Comparison of ENCODE assay signal across 11 mouse cellular contexts in the genomic region with DNA sequence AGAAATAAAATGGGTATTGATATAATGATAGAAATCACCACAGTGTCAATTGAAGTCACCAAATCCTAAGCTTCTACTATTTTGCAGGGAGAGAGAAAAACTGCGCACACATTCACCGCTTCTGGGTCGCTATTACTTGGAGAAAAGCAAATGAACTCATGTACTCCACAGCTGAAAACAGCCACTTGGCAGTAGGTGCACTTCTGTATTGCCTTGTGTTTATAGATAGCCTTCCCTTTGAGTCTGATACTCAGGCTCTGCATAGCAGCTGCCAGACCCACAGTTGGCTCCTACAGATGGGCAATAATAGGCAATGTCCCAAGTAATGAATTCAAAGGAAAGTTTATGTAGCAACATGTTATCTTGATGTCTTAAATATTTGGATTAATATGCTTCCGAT. TPM values are rescaled to one million over a fixed set of nuclear protein-coding genes. Genes with fewer than 3 reads are reported as not detected.
DNase-seq lines count a peak whose midpoint lies in the region; ATAC-seq lines count a peak whose summit lies in the region.
"Had no signal": no experiment of that assay in that cellular context is flagged by ENCODE, and none has a peak within 500 bp of the region (broad histone marks: within the 10 kb centered on the region; RNA-seq: fewer than 3 reads in every experiment).

No protein-coding gene starts in this region.

- peaks cover 2% of the 10 kb centered on the region; the same call in 1 of the 2 replicates for H3K27me3 ChIP-seq in lung, embryonic 16.5 days (ENCODE audit: control insufficient read depth, insufficient read depth, low read depth, low read length)
- H3K27me3 ChIP-seq in hindbrain, embryonic 11.5 days (ENCODE audit: control insufficient read depth, insufficient read depth, low read length): no peaks in the 10 kb centered on the region; the same call in 1 of the 2 replicates
- H3K27me3 ChIP-seq in liver, embryonic 13.5 days: peaks cover 34% of the 10 kb centered on the region

- no peak for DNase-seq in lung, postnatal 10 days
- DNase-seq in hindbrain, embryonic 11.5 days (ENCODE audit: low spot score): no peak
- no peak for DNase-seq in liver, embryonic 13.5 days
- no peak for DNase-seq in thymus, postnatal 4 days
- no peak for DNase-seq in testis, postnatal 10 days (ENCODE audit: low spot score)
- no peak for DNase-seq in right cerebral cortex, postnatal 36 days (ENCODE audit: low spot score in 2 of 2)
- DNase-seq: cerebellum, adult 11-12 months had no signal

- H3K27ac ChIP-seq in lung, embryonic 16.5 days (ENCODE audit: low read length): no peak overlapping the region; the same call in 1 of the 2 replicates
- no peak overlapping the region for H3K27ac ChIP-seq in hindbrain, embryonic 11.5 days (ENCODE audit: low read depth, low read length)
- no peak overlapping the region for H3K27ac ChIP-seq in liver, embryonic 13.5 days
- H3K27ac ChIP-seq: gastrocnemius, adult 2 months; liver, embryonic 14.5 days had no signal

- peak overlapping the region; percentile 64 for H3K4me3 ChIP-seq in lung, embryonic 16.5 days (ENCODE audit: low read length)
- peak overlapping the region; percentile 58 for H3K4me3 ChIP-seq in hindbrain, embryonic 11.5 days (ENCODE audit: low read depth, low read length)
- peak overlapping the region; percentile 34; the same call in 1 of the 2 replicates for H3K4me3 ChIP-seq in liver, embryonic 13.5 days (replicated peaks)
- H3K4me3 ChIP-seq: gastrocnemius, adult 2 months had no signal

- ATAC-seq in lung, embryonic 16.5 days (ENCODE audit: low read depth): no peak
- no peak for ATAC-seq in hindbrain, embryonic 11.5 days (ENCODE audit: low FRiP score)
- ATAC-seq in liver, embryonic 13.5 days (ENCODE audit: low read depth): no peak
- ATAC-seq: Patski had no signal

- H3K9me3 ChIP-seq in lung, embryonic 16.5 days (ENCODE audit: control insufficient read depth, low read length): no peaks in the 10 kb centered on the region
- H3K9me3 ChIP-seq in hindbrain, embryonic 11.5 days (ENCODE audit: control insufficient read depth, low read length): no peaks in the 10 kb centered on the region
- H3K9me3 ChIP-seq in liver, embryonic 13.5 days (replicated peaks): no peaks in the 10 kb centered on the region

- peak overlapping the region; percentile 30; the same call in 1 of the 2 replicates for H3K9ac ChIP-seq in lung, embryonic 16.5 days (ENCODE audit: low read length)
- no peak overlapping the region for H3K9ac ChIP-seq in hindbrain, embryonic 11.5 days (ENCODE audit: low read depth, low read length)
- H3K9ac ChIP-seq in liver, embryonic 13.5 days: no peak overlapping the region
- H3K9ac ChIP-seq: liver, embryonic 14.5 days had no signal

- H3K36me3 ChIP-seq in lung, embryonic 16.5 days (ENCODE audit: control insufficient read depth, insufficient read depth, low read length): no peaks in the 10 kb centered on the region
- H3K36me3 ChIP-seq in hindbrain, embryonic 11.5 days (ENCODE audit: control insufficient read depth, insufficient read depth, low read length): no peaks in the 10 kb centered on the region
- no peaks in the 10 kb centered on the region for H3K36me3 ChIP-seq in liver, embryonic 13.5 days

- H3K4me2 ChIP-seq in lung, embryonic 16.5 days (ENCODE audit: low read depth, low read length): peak overlapping the region; percentile 88
- peak overlapping the region; percentile 12; the same call in 1 of the 2 replicates for H3K4me2 ChIP-seq in hindbrain, embryonic 11.5 days (replicated peaks; ENCODE audit: low read depth, low read length)
- no peak overlapping the region for H3K4me2 ChIP-seq in liver, embryonic 13.5 days

- H3K4me1 ChIP-seq in lung, embryonic 16.5 days (replicated peaks; ENCODE audit: control insufficient read depth, insufficient read depth, low read length): no peaks in the 10 kb centered on the region
- no peaks in the 10 kb centered on the region for H3K4me1 ChIP-seq in hindbrain, embryonic 11.5 days (replicated peaks; ENCODE audit: control insufficient read depth, insufficient read depth, low read length)
- no peaks in the 10 kb centered on the region for H3K4me1 ChIP-seq in liver, embryonic 13.5 days (replicated peaks)

- 38% methylated on average over 4 of the region's 4 CpGs for WGBS in lung, embryonic 16.5 days
- 81% methylated on average over 4 of the region's 4 CpGs for WGBS in hindbrain, embryonic 11.5 days
- WGBS in liver, embryonic 13.5 days (ENCODE audit: insufficient replicate concordance): 60% methylated on average over 4 of the region's 4 CpGs

RNA-seq across cellular contexts. Expression of a gene that starts 2.1 kb away (rescaled TPM):
- polyA plus RNA-seq in lung, embryonic 16.5 days (2015; fragmentation: Nextera tagmentation; extraction: Ambion mirVana): 40.6 and 45.3 TPM in 2 replicates
- polyA plus RNA-seq in hindbrain, embryonic 11.5 days (2014; fragmentation: Nextera tagmentation; extraction: Ambion mirVana): 33.1 and 37.5 TPM in 2 replicates
- polyA plus RNA-seq in liver, embryonic 13.5 days (2015; fragmentation: Nextera tagmentation; extraction: Ambion mirVana): 4.8 and 6.4 TPM in 2 replicates
